Mouse (Mus musculus) limb, embryonic 14.5 days (tissue): Measurements from ENCODE around the gene Gm49320. TPM values are rescaled to one million over a fixed set of nuclear protein-coding genes. Genes with fewer than 3 reads are reported as not detected.

Experiments used
- ATAC-seq: fragments of 200-750 bp; cut with Nextera tagmentation; 2 replicates; pipeline ENCODE4 v1.8.0; 2017; ENCODE audit warnings: low read depth, moderate number of reproducible peaks, moderate TSS enrichment; ENCODE audit not compliant: low FRiP score
- DNase-seq: peaks from one replicate; pipeline ENCODE4 v3.0.0-alpha.2; 2015; ENCODE audit warnings: low spot score
- H3K27ac ChIP-seq: fragments of 300-500 bp; sonication (generic); replicated peaks from 2 replicates; pipeline ENCODE4 v1.5.1; 2014; ENCODE audit warnings: low read depth, mild to moderate bottlenecking, low read length, moderate library complexity, mixed read lengths
- H3K27me3 ChIP-seq: fragments of 300-500 bp; sonication (generic); 2 replicates; pipeline ENCODE4 v1.6.1; 2014; ENCODE audit warnings: low read length, mixed read lengths; ENCODE audit not compliant: control insufficient read depth, insufficient read depth
- H3K36me3 ChIP-seq: fragments of 300-500 bp; sonication (generic); 2 replicates; pipeline ENCODE4 v1.6.1; 2014; ENCODE audit warnings: mild to moderate bottlenecking, low read length, moderate library complexity, mixed read lengths; ENCODE audit not compliant: control insufficient read depth, insufficient read depth
- H3K4me1 ChIP-seq: fragments of 300-500 bp; sonication (generic); 2 replicates; pipeline ENCODE4 v1.6.1; 2014; ENCODE audit warnings: antibody characterized with exemption, low read length, mixed read lengths; ENCODE audit not compliant: control insufficient read depth, insufficient read depth
- H3K4me2 ChIP-seq: fragments of 300-500 bp; sonication (generic); replicated peaks from 2 replicates; pipeline ENCODE4 v1.6.1; 2014; ENCODE audit warnings: low read depth, mild to moderate bottlenecking, low read length, moderate library complexity; ENCODE audit not compliant: severe bottlenecking
- H3K4me3 ChIP-seq: fragments of 300-500 bp; sonication (generic); replicated peaks from 2 replicates; pipeline ENCODE4 v1.5.1; 2014; ENCODE audit warnings: low read length
- H3K9ac ChIP-seq: fragments of 300-500 bp; sonication (generic); 2 replicates; pipeline ENCODE4 v1.6.1; 2014; ENCODE audit warnings: mild to moderate bottlenecking, low read depth, low read length, moderate library complexity; ENCODE audit not compliant: severe bottlenecking
- H3K9me3 ChIP-seq: fragments of 300-500 bp; sonication (generic); 2 replicates; pipeline ENCODE4 v1.6.1; 2016; ENCODE audit warnings: low read length; ENCODE audit not compliant: control insufficient read depth
- POLR2A ChIP-seq: fragments of 200-500 bp; IDR thresholded peaks from 2 replicates; pipeline ENCODE4 v1.8.0; 2012; ENCODE audit warnings: inconsistent platforms, mild to moderate bottlenecking, moderate library complexity, borderline replicate concordance; ENCODE audit not compliant: insufficient read depth, insufficient read length; ENCODE audit errors: extremely low read depth
- WGBS: fragments of 180-500 bp; shearing (Covaris S2); extraction: QIAGEN DNeasy Blood & Tissue Kit; methylation state at CpG from one replicate; pipeline ENCODE4 v1.1.7; 2014; 5-methylcytosine and 5-hydroxymethylcytosine counted together
- polyA plus RNA-seq, 2 experiments: library from polyadenylated mRNA; depleted of rRNA in 1 of 2; stranded (reverse) in 1 of 2; unstranded in 1 of 2; fragments of >200 nt; fragmentation: Nextera tagmentation in 1 of 2; extraction: Ambion mirVana in 1 of 2; gene quantifications; 2 replicates each; pipeline versions ENCODE4 v1.2.1 to v1.2.3; 2012 to 2014

Gene Gm49320
- polyA plus RNA-seq, 2 experiments = 1.2 to 8.5 TPM

- Histone ChIP-seq H3K4me1 (peaks cover 21% of the 10 kb centered on the region), H3K9ac (no peak overlapping the region), H3K27me3 (no peaks in the 10 kb centered on the region), H3K27ac (no peak overlapping the region), H3K4me3 (no peak overlapping the region), H3K9me3 (no peaks in the 10 kb centered on the region), H3K36me3 (peaks cover 48% of the 10 kb centered on the region), H3K4me2 (no peak overlapping the region)
- DNase-seq (no peak), ATAC-seq (no peak)
- 52% methylated on average over 4 of the region's 4 CpGs for WGBS
- no peak for TF ChIP-seq POLR2A
These were observed 18.2 kb downstream of the Gm49320 start for GRCm38 (mm10) chr8:4256911-4257310.

GRCm38 (mm10) chr8:4257350-4257749, 18.7 kb downstream of the Gm49320 start:
- Histone ChIP-seq H3K27me3 (no peaks in the 10 kb centered on the region), H3K4me3 (0 out of 2 replicates have a peak overlapping the region, but pooled peaks have one; percentile 84), H3K9me3 (no peaks in the 10 kb centered on the region), H3K9ac (peak overlapping the region; percentile 78; the same call in 1 of the 2 replicates), H3K27ac (no peak overlapping the region), H3K4me2 (no peak overlapping the region), H3K36me3 (peaks cover 52% of the 10 kb centered on the region), H3K4me1 (peaks cover 21% of the 10 kb centered on the region)
- ATAC-seq (no peak), DNase-seq (no peak)
- no peak for TF ChIP-seq POLR2A
- 67% methylated on average over 4 of the region's 4 CpGs for WGBS

- Histone ChIP-seq H3K4me3 (peak overlapping the region; percentile 84), H3K27ac (peak overlapping the region; percentile 77), H3K4me1 (peaks cover 21% of the 10 kb centered on the region), H3K36me3 (peaks cover 61% of the 10 kb centered on the region), H3K9ac (peak overlapping the region; percentile 78), H3K9me3 (no peaks in the 10 kb centered on the region), H3K27me3 (no peaks in the 10 kb centered on the region), H3K4me2 (peak overlapping the region; percentile 69)
- DNase-seq (peak; percentile 68), ATAC-seq (peak; percentile 58)
- TF ChIP-seq POLR2A = no peak
- 4% methylated on average over 24 of the region's 35 CpGs for WGBS
These were observed 19.6 kb downstream of the Gm49320 start for GRCm38 (mm10) chr8:4258233-4258632.

- peak overlapping the region; percentile 78 for H3K9ac ChIP-seq
- WGBS = 5% methylated on average over 23 of the region's 32 CpGs
- no peaks in the 10 kb centered on the region for H3K27me3 ChIP-seq
- peaks cover 66% of the 10 kb centered on the region for H3K36me3 ChIP-seq
- no peaks in the 10 kb centered on the region for H3K9me3 ChIP-seq
- no peak for TF ChIP-seq POLR2A
- peak overlapping the region; percentile 69 for H3K4me2 ChIP-seq
- DNase-seq = no peak
- ATAC-seq = peak; percentile 76
- H3K4me1 ChIP-seq = peaks cover 20% of the 10 kb centered on the region
- peak overlapping the region; percentile 84 for H3K4me3 ChIP-seq
- peak overlapping the region; percentile 77 for H3K27ac ChIP-seq
These were observed 20.0 kb downstream of the Gm49320 start for GRCm38 (mm10) chr8:4258678-4259077.

GRCm38 (mm10) chr8:4259125-4259804, 20.6 kb downstream of the Gm49320 start, which contains the start of gene Ctxn1:
Gene Ctxn1, minus strand, starts transcription at chr8:4259274.
- Histone ChIP-seq H3K4me3 (peak within 1 kb of the TSS; percentile 84), H3K4me2 (peak within 1 kb of the TSS; percentile 69), H3K27me3 (no peaks in the 10 kb centered on the region), H3K36me3 (peaks cover 70% of the 10 kb centered on the region), H3K4me1 (peaks cover 15% of the 10 kb centered on the region), H3K9ac (peak within 1 kb of the TSS; percentile 78), H3K27ac (peak within 1 kb of the TSS; percentile 77), H3K9me3 (no peaks in the 10 kb centered on the region)
- 4% methylated on average over 21 of the region's 33 CpGs for WGBS
- DNase-seq = peak; percentile 91
- peak; percentile 93 for ATAC-seq
- 0 out of 2 replicates have a peak, but pooled peaks have one; percentile 21 for TF ChIP-seq POLR2A

- Histone ChIP-seq H3K4me1 (peaks cover 15% of the 10 kb centered on the region), H3K9ac (no peak overlapping the region; the same call in 1 of the 2 replicates), H3K36me3 (peaks cover 72% of the 10 kb centered on the region), H3K27me3 (no peaks in the 10 kb centered on the region), H3K27ac (no peak overlapping the region), H3K9me3 (no peaks in the 10 kb centered on the region), H3K4me3 (peak overlapping the region; percentile 84; the same call in 1 of the 2 replicates), H3K4me2 (no peak overlapping the region)
- DNase-seq = no peak
- whole genome bisulfite sequencing = 78% methylated on average over 4 of the region's 4 CpGs
- no peak for ATAC-seq
- no peak for TF ChIP-seq POLR2A
These were observed 21.1 kb downstream of the Gm49320 start for GRCm38 (mm10) chr8:4259805-4260170.
